Mouse (Mus musculus): ENCODE data around the gene Osbpl11. TPM values are rescaled to one million over a fixed set of nuclear protein-coding genes. Genes with fewer than 3 reads are reported as not detected.
A peak's percentile ranks its signal among the peaks of the same experiment; 100 is the strongest.

Gene Osbpl11
- polyA plus RNA-seq, 1 experiment from 2014 or later, result 17.8 TPM

DNA sequence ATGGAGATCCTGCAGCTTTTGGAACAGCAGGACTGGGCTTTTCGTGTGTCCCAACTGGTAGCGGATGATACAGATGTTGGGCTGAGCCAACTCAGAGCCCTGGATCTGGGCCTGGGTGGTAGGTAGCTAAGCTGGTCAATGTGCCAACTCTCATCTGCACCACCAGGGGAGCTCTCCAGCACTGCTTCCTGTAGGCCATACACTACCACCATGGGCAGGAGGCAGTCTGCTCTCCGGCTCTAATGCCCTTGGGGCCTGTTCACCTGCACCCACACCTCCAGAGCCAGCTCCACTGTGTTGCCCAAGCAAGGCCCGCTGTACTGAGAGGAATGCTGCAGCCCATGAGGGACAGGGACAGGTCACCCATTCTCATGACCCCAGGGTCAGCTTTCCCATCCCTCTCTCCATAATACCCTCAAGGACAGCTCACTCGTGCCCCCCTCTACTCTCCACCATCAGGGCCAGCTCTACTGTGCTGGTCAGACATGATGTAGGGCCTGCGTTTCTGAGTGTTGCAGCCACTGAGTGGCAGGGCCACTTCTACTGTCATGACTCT, 59.3 kb downstream of the Osbpl11 start:
- Histone ChIP-seq H3K27me3 (ENCODE audit: insufficient read depth, low read length) (no peaks in the 10 kb centered on the region), H3K9ac (ENCODE audit: low read depth, low read length) (no peak overlapping the region), H3K4me2 (ENCODE audit: low read length) (no peak overlapping the region), H3K4me1 (replicated peaks; ENCODE audit: insufficient read depth, low read length) (no peaks in the 10 kb centered on the region), H3K4me3 (replicated peaks; ENCODE audit: low read depth, low read length) (no peak overlapping the region), H3K9me3 (replicated peaks; ENCODE audit: low read length) (no peaks in the 10 kb centered on the region), H3K27ac (no peak overlapping the region), H3K36me3 (ENCODE audit: insufficient read depth, low read length) (peaks cover 10% of the 10 kb centered on the region; the same call in 1 of the 2 replicates)
- DNase-seq (ENCODE audit: low spot score), result no peak
- 87% methylated on average over 6 of the region's 6 CpGs for WGBS
- ATAC-seq (replicated peaks; ENCODE audit: low FRiP score, low read depth), result 0 out of 2 replicates have a peak, but pooled peaks have one; percentile 22
- TF ChIP-seq CTCF (IDR thresholded peaks at IDR 0.05; ENCODE audit: low read depth), result peak; percentile 44

DNA sequence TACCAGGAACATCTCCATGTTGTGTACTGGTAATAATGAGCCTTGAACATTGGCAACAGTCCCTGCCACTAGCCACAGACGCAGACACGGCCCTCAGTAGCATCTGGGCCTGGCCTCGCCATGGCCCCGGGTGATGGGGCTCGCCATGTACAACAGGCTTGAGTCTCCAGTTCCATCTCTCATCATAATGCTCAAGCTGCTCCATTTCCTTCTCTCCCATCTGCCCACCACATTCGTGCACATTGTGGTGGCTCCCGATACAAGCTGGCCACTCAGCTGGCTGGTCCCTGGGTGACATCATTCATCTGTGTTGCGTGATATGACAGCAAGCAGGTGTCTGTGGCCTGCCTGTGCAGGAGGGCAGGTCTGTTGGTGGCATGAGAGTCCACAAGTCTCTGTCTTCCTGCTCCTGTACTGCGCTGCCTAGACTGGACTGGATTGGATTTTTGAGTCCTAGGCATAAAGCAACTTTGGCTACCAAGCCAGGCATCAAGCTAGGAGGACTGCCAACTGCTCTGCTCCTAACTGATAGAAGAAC, 60.1 kb downstream of the Osbpl11 start:
- DNase-seq (ENCODE audit: low spot score), result no peak
- no peak for TF ChIP-seq CTCF (IDR thresholded peaks at IDR 0.05; ENCODE audit: low read depth)
- WGBS, result 92% methylated on average over 9 of the region's 9 CpGs
- no peak overlapping the region for H3K27ac ChIP-seq
- no peak for ATAC-seq (replicated peaks; ENCODE audit: low FRiP score, low read depth)
- H3K4me2 ChIP-seq (ENCODE audit: low read length), result no peak overlapping the region
- no peak overlapping the region for H3K9ac ChIP-seq (ENCODE audit: low read depth, low read length)
- H3K4me3 ChIP-seq (replicated peaks; ENCODE audit: low read depth, low read length), result no peak overlapping the region
- H3K4me1 ChIP-seq (replicated peaks; ENCODE audit: insufficient read depth, low read length), result no peaks in the 10 kb centered on the region
- H3K27me3 ChIP-seq (ENCODE audit: insufficient read depth, low read length), result no peaks in the 10 kb centered on the region
- H3K36me3 ChIP-seq (ENCODE audit: insufficient read depth, low read length), result peaks cover 10% of the 10 kb centered on the region; the same call in 1 of the 2 replicates
- H3K9me3 ChIP-seq (replicated peaks; ENCODE audit: low read length), result no peaks in the 10 kb centered on the region

DNA sequence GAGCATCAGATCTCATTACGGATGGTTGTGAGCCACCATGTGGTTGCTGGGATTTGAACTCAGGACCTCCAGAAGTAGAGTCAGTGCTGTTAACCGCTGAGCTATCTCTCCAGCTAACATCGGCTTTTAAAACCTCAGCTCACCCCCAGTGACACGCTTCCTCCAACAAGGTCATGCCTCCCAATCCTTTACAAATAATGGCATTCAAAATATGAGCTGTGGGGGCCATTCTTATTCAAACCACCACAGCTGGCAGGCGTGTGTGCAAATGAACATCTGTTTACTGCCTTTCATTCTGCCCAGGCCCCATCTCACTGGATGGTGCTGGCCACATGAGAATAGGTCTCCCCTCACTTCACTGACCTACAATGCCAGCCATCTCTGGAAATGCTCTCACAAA, 61.7 kb downstream of the Osbpl11 start:
- WGBS, result 94% methylated on average over 5 of the region's 5 CpGs

DNA sequence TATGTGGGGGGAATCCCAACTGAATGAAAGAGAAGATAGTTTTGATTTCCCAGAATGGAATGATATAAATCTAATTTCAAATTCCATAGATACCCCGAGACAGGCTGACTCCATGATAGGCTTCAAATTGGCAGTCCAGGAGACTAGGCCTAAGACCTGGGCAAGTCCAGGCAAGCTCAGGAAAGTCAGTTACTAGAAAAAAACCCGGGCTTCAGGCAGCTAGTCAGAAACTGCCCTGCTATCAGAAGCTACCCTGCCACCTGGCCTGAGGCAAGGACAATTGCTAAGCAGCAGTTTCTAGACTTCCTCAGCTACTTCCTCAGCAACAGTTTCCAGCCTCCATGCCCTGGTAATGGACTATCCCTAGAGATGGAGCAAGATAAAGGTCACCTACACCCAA, 62.1 kb downstream of the Osbpl11 start:
- DNase-seq (ENCODE audit: low spot score), result no peak
- no peak for ATAC-seq (replicated peaks; ENCODE audit: low FRiP score, low read depth)
- no peak overlapping the region for H3K27ac ChIP-seq
- peaks cover 7% of the 10 kb centered on the region; the same call in 1 of the 2 replicates for H3K36me3 ChIP-seq (ENCODE audit: insufficient read depth, low read length)
- no peaks in the 10 kb centered on the region for H3K4me1 ChIP-seq (replicated peaks; ENCODE audit: insufficient read depth, low read length)
- 73% methylated on average over 2 of the region's 2 CpGs for WGBS
- TF ChIP-seq CTCF (IDR thresholded peaks at IDR 0.05; ENCODE audit: low read depth), result no peak
- H3K4me3 ChIP-seq (replicated peaks; ENCODE audit: low read depth, low read length), result no peak overlapping the region
- no peaks in the 10 kb centered on the region for H3K9me3 ChIP-seq (replicated peaks; ENCODE audit: low read length)
- no peak overlapping the region for H3K9ac ChIP-seq (ENCODE audit: low read depth, low read length)
- no peak overlapping the region for H3K4me2 ChIP-seq (ENCODE audit: low read length)
- no peaks in the 10 kb centered on the region for H3K27me3 ChIP-seq (ENCODE audit: insufficient read depth, low read length)

More for the DNA sequence above, 61.7 kb downstream of the Osbpl11 start:
- Histone ChIP-seq H3K27me3 (ENCODE audit: insufficient read depth, low read length) (no peaks in the 10 kb centered on the region), H3K9ac (ENCODE audit: low read depth, low read length) (no peak overlapping the region), H3K27ac (no peak overlapping the region), H3K4me2 (ENCODE audit: low read length) (no peak overlapping the region), H3K9me3 (replicated peaks; ENCODE audit: low read length) (no peaks in the 10 kb centered on the region), H3K4me3 (replicated peaks; ENCODE audit: low read depth, low read length) (no peak overlapping the region), H3K36me3 (ENCODE audit: insufficient read depth, low read length) (peaks cover 9% of the 10 kb centered on the region; the same call in 1 of the 2 replicates), H3K4me1 (replicated peaks; ENCODE audit: insufficient read depth, low read length) (no peaks in the 10 kb centered on the region)
- ATAC-seq (replicated peaks; ENCODE audit: low FRiP score, low read depth) (no peak), DNase-seq (ENCODE audit: low spot score) (no peak)
- no peak for TF ChIP-seq CTCF (IDR thresholded peaks at IDR 0.05; ENCODE audit: low read depth)

DNA sequence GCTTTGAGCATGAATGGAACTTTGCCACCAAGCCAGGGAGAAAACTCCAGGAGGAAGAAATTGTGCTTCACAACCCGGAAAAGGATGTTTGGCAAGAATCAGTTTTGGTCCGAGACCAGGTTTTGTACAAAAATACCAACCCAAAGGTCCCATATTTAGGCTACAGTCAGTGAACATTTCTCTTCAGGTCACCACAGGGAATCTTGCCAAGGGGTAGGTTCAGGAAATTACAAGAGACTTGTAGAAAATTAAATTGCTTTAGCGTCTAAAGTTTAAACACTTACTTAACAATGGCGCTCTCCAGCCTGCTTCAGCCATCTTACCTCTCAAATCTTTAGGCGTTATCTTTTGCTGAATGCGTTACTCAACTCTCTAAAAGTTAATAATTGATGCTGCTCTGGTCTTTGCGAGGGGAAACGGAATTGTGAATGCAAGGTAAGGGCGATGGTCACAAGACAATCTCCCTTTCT, 65.8 kb downstream of the Osbpl11 start:
- DNase-seq (ENCODE audit: low spot score), result peak; percentile 68
- ATAC-seq (replicated peaks; ENCODE audit: low FRiP score, low read depth), result peak; percentile 4; the same call in 1 of the 2 replicates

DNA sequence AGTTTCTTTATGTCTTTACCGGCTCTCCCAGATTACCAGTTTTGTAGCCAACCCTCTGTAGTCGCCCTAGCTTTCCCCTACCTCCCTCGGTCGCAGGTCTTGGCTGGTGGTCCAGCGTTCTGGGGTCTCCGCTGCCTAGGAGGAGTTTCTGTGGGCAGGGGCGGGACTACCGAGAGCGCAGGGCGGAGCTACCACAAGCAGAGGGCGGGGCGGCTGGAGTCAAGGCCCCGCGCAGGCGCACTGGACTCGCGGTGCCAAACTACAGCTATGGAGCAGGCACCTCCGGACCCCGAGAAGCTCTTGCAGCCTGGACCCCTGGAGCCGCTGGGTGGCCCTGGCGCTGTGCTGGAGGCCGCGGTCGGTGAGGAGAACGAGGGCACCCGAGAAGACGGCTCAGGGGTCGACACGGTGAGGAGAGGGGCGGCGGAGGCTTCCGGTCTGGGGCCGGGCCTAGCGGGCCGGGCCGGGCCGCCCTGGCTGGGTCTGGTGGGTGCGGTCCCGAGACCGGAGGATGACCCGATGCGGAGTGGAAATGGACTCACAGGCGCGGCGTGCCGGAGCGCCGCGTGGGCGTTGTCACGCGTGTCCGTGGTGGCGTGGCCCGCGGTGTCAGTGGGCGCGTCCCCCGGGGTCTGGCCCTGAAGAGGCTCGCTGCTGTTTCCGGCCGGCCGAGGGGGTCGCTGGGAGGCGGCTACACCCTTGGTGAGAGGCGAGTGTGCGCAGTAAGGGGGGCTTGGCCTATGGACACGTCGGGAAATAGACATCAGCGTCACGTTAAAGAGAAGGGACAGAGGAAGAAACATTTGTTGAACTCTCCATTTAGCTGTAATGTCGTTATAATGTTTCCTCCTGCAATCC, 66.6 kb downstream of the Osbpl11 start, which contains the start of gene Snx4:
Snx4 (plus strand) TSS at position 249 of the 858 bp plus-strand sequence.
- no peaks in the 10 kb centered on the region for H3K9me3 ChIP-seq (replicated peaks; ENCODE audit: low read length)
- no peaks in the 10 kb centered on the region for H3K36me3 ChIP-seq (ENCODE audit: insufficient read depth, low read length)
- under 1% methylated on average over 71 of the region's 72 CpGs for WGBS
- peak within 1 kb of the TSS; percentile 83 for H3K27ac ChIP-seq
- DNase-seq (ENCODE audit: low spot score) (peak; percentile 97), ATAC-seq (replicated peaks; ENCODE audit: low FRiP score, low read depth) (peak; percentile 91)
- peak within 1 kb of the TSS; percentile 87 for H3K4me3 ChIP-seq (replicated peaks; ENCODE audit: low read depth, low read length)
- peak within 1 kb of the TSS; percentile 92 for H3K9ac ChIP-seq (ENCODE audit: low read depth, low read length)
- H3K27me3 ChIP-seq (ENCODE audit: insufficient read depth, low read length), result no peaks in the 10 kb centered on the region
- peak; percentile 10; the same call in 1 of the 2 replicates for TF ChIP-seq CTCF (IDR thresholded peaks at IDR 0.05; ENCODE audit: low read depth)
- H3K4me2 ChIP-seq (ENCODE audit: low read length), result peak within 1 kb of the TSS; percentile 75
- no peaks in the 10 kb centered on the region for H3K4me1 ChIP-seq (replicated peaks; ENCODE audit: insufficient read depth, low read length)

More for the DNA sequence above, 65.8 kb downstream of the Osbpl11 start:
- Histone ChIP-seq H3K9ac (ENCODE audit: low read depth, low read length) (peak overlapping the region; percentile 92), H3K4me2 (ENCODE audit: low read length) (peak overlapping the region; percentile 75), H3K27me3 (ENCODE audit: insufficient read depth, low read length) (no peaks in the 10 kb centered on the region), H3K4me1 (replicated peaks; ENCODE audit: insufficient read depth, low read length) (no peaks in the 10 kb centered on the region), H3K27ac (peak overlapping the region; percentile 83), H3K4me3 (replicated peaks; ENCODE audit: low read depth, low read length) (peak overlapping the region; percentile 87), H3K9me3 (replicated peaks; ENCODE audit: low read length) (no peaks in the 10 kb centered on the region), H3K36me3 (ENCODE audit: insufficient read depth, low read length) (no peaks in the 10 kb centered on the region)
- no peak for TF ChIP-seq CTCF (IDR thresholded peaks at IDR 0.05; ENCODE audit: low read depth)
- WGBS, result 13% methylated on average over 9 of the region's 9 CpGs

All from kidney, postnatal 0 days (tissue).